Mouse (Mus musculus) kidney, adult 2 months (tissue): ENCODE results near the gene Pxn. TPM values are rescaled to one million over a fixed set of nuclear protein-coding genes. Genes with fewer than 3 reads are reported as not detected.
"Not testable (repeated sequence)": the region's sequence is repeated elsewhere in the genome, so short reads cannot be mapped to it uniquely, and the experiment has no call there.

Source experiments
- DNase-seq: peaks from one replicate; pipeline ENCODE4 v3.0.0; 2021
- H3K27ac ChIP-seq: fragments of 200-500 bp; 2 replicates; pipeline ENCODE4 v1.5.1; 2012; ENCODE audit warnings: low read depth, low read length, control low read depth, inconsistent platforms; ENCODE audit not compliant: insufficient read depth
- H3K27me3 ChIP-seq: fragments of 200-500 bp; replicated peaks from 2 replicates; pipeline ENCODE4 v1.6.1; 2012; ENCODE audit warnings: mild to moderate bottlenecking, moderate library complexity, low read length, inconsistent platforms; ENCODE audit not compliant: control insufficient read depth, insufficient read depth
- H3K36me3 ChIP-seq: fragments of 200-500 bp; 2 replicates; pipeline ENCODE4 v1.6.1; 2012; ENCODE audit warnings: mild to moderate bottlenecking, moderate library complexity, low read length, inconsistent platforms; ENCODE audit not compliant: control insufficient read depth, insufficient read depth
- H3K4me1 ChIP-seq: fragments of 200-500 bp; 2 replicates; pipeline ENCODE4 v1.6.1; 2011; ENCODE audit warnings: low read length; ENCODE audit not compliant: control insufficient read depth, insufficient read depth
- H3K4me3 ChIP-seq: fragments of 200-500 bp; 2 replicates; pipeline ENCODE4 v1.5.1; 2011; ENCODE audit warnings: mild to moderate bottlenecking, low read depth, low read length, control low read depth; ENCODE audit not compliant: insufficient read depth
- CTCF ChIP-seq: fragments of 200-500 bp; conservative IDR thresholded peaks from 2 replicates; pipeline ENCODE4 v1.5.1; 2011; ENCODE audit warnings: low read depth, mild to moderate bottlenecking, control low read depth, low read length, moderate library complexity, mixed read lengths; ENCODE audit not compliant: insufficient read depth, insufficient read length
- POLR2A ChIP-seq: fragments of 200-500 bp; IDR thresholded peaks from one replicate; pipeline ENCODE4 v1.6.1; 2011; ENCODE audit warnings: low read depth, low read length, control low read depth
- WGBS: fragments of 180-500 bp; shearing (Covaris S2); methylation state at CpG from one replicate; pipeline ENCODE4 v1.1.7; 2018; 5-methylcytosine and 5-hydroxymethylcytosine counted together
- polyA plus RNA-seq: library from polyadenylated mRNA; depleted of rRNA; stranded (reverse); fragments of >200 nt; gene quantifications from 2 replicates; pipeline ENCODE4 v1.2.3, GENCODE M21; 2012

Pxn gene
- polyA plus RNA-seq, 1 experiment = 101 TPM

- no peak for TF ChIP-seq POLR2A
- no peak for TF ChIP-seq CTCF
- H3K36me3 ChIP-seq = no peaks in the 10 kb centered on the region
- peaks cover 49% of the 10 kb centered on the region for H3K4me1 ChIP-seq
- peak overlapping the region; percentile 96 for H3K27ac ChIP-seq
- no peaks in the 10 kb centered on the region for H3K27me3 ChIP-seq
- DNase-seq = no peak
- H3K4me3 ChIP-seq = no peak overlapping the region
- WGBS = 41% methylated on average over 11 of the region's 11 CpGs
Measured at GRCm38 (mm10) chr5:115569308-115569707, 62.8 kb downstream of the Pxn start.

- WGBS = 59% methylated on average over 4 of the region's 4 CpGs
- TF ChIP-seq POLR2A = no peak
- TF ChIP-seq CTCF = no peak
- peak; percentile 58 for DNase-seq
- Histone ChIP-seq H3K4me3 (no peak overlapping the region), H3K4me1 (peaks cover 53% of the 10 kb centered on the region), H3K27me3 (no peaks in the 10 kb centered on the region), H3K27ac (peak overlapping the region; percentile 96), H3K36me3 (no peaks in the 10 kb centered on the region)
Measured at GRCm38 (mm10) chr5:115569721-115570120, 63.2 kb downstream of the Pxn start.

GRCm38 (mm10) chr5:115571086-115571485 is 64.6 kb downstream of the Pxn start:
- WGBS = 87% methylated on average over 7 of the region's 7 CpGs
- H3K27me3 ChIP-seq = no peaks in the 10 kb centered on the region
- no peaks in the 10 kb centered on the region for H3K36me3 ChIP-seq
- TF ChIP-seq CTCF = no peak
- TF ChIP-seq POLR2A = no peak
- no peak overlapping the region for H3K4me3 ChIP-seq
- H3K4me1 ChIP-seq = peaks cover 52% of the 10 kb centered on the region
- no peak for DNase-seq
- H3K27ac ChIP-seq = no peak overlapping the region

GRCm38 (mm10) chr5:115572679-115573535 is 66.4 kb downstream of the Pxn start:
- Histone ChIP-seq H3K27ac (peak overlapping the region; percentile 86), H3K4me1 (peaks cover 44% of the 10 kb centered on the region), H3K4me3 (no peak overlapping the region), H3K36me3 (no peaks in the 10 kb centered on the region), H3K27me3 (no peaks in the 10 kb centered on the region)
- TF ChIP-seq CTCF (no peak), POLR2A (no peak)
- peak; percentile 90 for DNase-seq
- WGBS = 7% methylated on average over 17 of the region's 17 CpGs

- TF ChIP-seq POLR2A = no peak
- TF ChIP-seq CTCF = no peak
- WGBS = 12% methylated on average over 8 of the region's 8 CpGs
- H3K4me3 ChIP-seq = no peak overlapping the region
- peak; percentile 86 for DNase-seq
- no peaks in the 10 kb centered on the region; the same call in 1 of the 2 replicates for H3K36me3 ChIP-seq
- H3K27ac ChIP-seq = peak overlapping the region; percentile 58
- no peaks in the 10 kb centered on the region for H3K27me3 ChIP-seq
- H3K4me1 ChIP-seq = peaks cover 26% of the 10 kb centered on the region; the same call in 1 of the 2 replicates
Measured at GRCm38 (mm10) chr5:115574992-115575391, 68.5 kb downstream of the Pxn start.

- not testable (repeated sequence) for H3K27ac ChIP-seq, H3K4me3 ChIP-seq, H3K36me3 ChIP-seq, H3K27me3 ChIP-seq
- peaks cover 21% of the 10 kb centered on the region; the same call in 1 of the 2 replicates for H3K4me1 ChIP-seq
- 65% methylated on average over 4 of the region's 4 CpGs for WGBS
- DNase-seq = peak; percentile 67
Measured at GRCm38 (mm10) chr5:115577686-115578085, 71.2 kb downstream of the Pxn start.

- TF ChIP-seq POLR2A (no peak), CTCF (no peak)
- Histone ChIP-seq H3K4me1 (peaks cover 10% of the 10 kb centered on the region; the same call in 1 of the 2 replicates), H3K27ac (no peak overlapping the region), H3K27me3 (no peaks in the 10 kb centered on the region), H3K36me3 (peaks cover 9% of the 10 kb centered on the region), H3K4me3 (no peak overlapping the region)
- no peak for DNase-seq
- WGBS = 86% methylated on average over 14 of the region's 14 CpGs
Measured at GRCm38 (mm10) chr5:115578922-115579321, 72.4 kb downstream of the Pxn start.
